Comparison of ENCODE assay signal across 14 mouse cellular contexts in genomic region chr10:83133866-83134570, GRCm38 (mm10).
DNase-seq lines count a peak whose midpoint lies in the region; ATAC-seq and TF ChIP-seq lines count a peak whose summit lies in the region.
"Had no signal": no experiment of that assay in that cellular context is flagged by ENCODE, and none has a peak within 500 bp of the region (broad histone marks: within the 10 kb centered on the region; RNA-seq: fewer than 3 reads in every experiment).

No protein-coding gene starts in this region.

- no peak for TF ChIP-seq CTCF in kidney, adult 2 months (conservative IDR thresholded peaks at IDR 0.05; ENCODE audit: insufficient read depth, insufficient read length, low read depth, low read length)
- TF ChIP-seq CTCF in left cerebral cortex, adult 2 months (IDR thresholded peaks at IDR 0.05), result no peak

- ATAC-seq in midbrain, embryonic 15.5 days (replicated peaks), result 0 out of 2 replicates have a peak, but pooled peaks have one; percentile 34
- ATAC-seq: activated CD4-positive, CD25-positive, alpha-beta regulatory T cell, adult 4 months had no signal

- H3K9ac ChIP-seq in midbrain, embryonic 15.5 days, result no peak overlapping the region

- 0 out of 2 replicates have a peak overlapping the region, but pooled peaks have one; percentile 1 for H3K27ac ChIP-seq in embryonic facial prominence, embryonic 10.5 days (replicated peaks)
- H3K27ac ChIP-seq in midbrain, embryonic 15.5 days, result no peak overlapping the region
- no peak overlapping the region for H3K27ac ChIP-seq in kidney, adult 2 months (ENCODE audit: insufficient read depth, low read depth, low read length)
- no peak overlapping the region for H3K27ac ChIP-seq in left cerebral cortex, adult 2 months
- H3K27ac ChIP-seq: heart, adult 2 months had no signal

- peaks cover 21% of the 10 kb centered on the region for H3K27me3 ChIP-seq in embryonic facial prominence, embryonic 10.5 days (replicated peaks; ENCODE audit: low read depth, poor library complexity, severe bottlenecking)
- H3K27me3 ChIP-seq in midbrain, embryonic 15.5 days (replicated peaks), result no peaks in the 10 kb centered on the region
- no peaks in the 10 kb centered on the region for H3K27me3 ChIP-seq in kidney, adult 2 months (replicated peaks; ENCODE audit: control insufficient read depth, insufficient read depth, low read length)

- WGBS in embryonic facial prominence, embryonic 10.5 days, result 28% methylated on average over 16 of the region's 16 CpGs
- 11% methylated on average over 16 of the region's 16 CpGs for WGBS in midbrain, embryonic 15.5 days
- 73% methylated on average over 16 of the region's 16 CpGs for WGBS in kidney, adult 2 months

- H3K4me2 ChIP-seq in midbrain, embryonic 15.5 days, result no peak overlapping the region

- H3K9me3 ChIP-seq in embryonic facial prominence, embryonic 10.5 days, result no peaks in the 10 kb centered on the region
- H3K9me3 ChIP-seq in midbrain, embryonic 15.5 days, result no peaks in the 10 kb centered on the region

- H3K4me1 ChIP-seq in embryonic facial prominence, embryonic 10.5 days, result peaks cover 72% of the 10 kb centered on the region
- H3K4me1 ChIP-seq in midbrain, embryonic 15.5 days, result peaks cover 25% of the 10 kb centered on the region
- H3K4me1 ChIP-seq in kidney, adult 2 months (ENCODE audit: control insufficient read depth, insufficient read depth, low read length), result no peaks in the 10 kb centered on the region

- no peaks in the 10 kb centered on the region for H3K36me3 ChIP-seq in embryonic facial prominence, embryonic 10.5 days (replicated peaks)
- H3K36me3 ChIP-seq in midbrain, embryonic 15.5 days (replicated peaks), result no peaks in the 10 kb centered on the region
- no peaks in the 10 kb centered on the region for H3K36me3 ChIP-seq in kidney, adult 2 months (ENCODE audit: control insufficient read depth, insufficient read depth, low read length)

- DNase-seq in adrenal gland, postnatal 36 days, result peak; percentile 49 to 55
- no peak for DNase-seq in adrenal gland, adult 8-10 months
- peak; percentile 32 to 37 for DNase-seq in layer of hippocampus, adult 8-10 months (ENCODE audit: low spot score in 2 of 2)
- DNase-seq in layer of hippocampus, postnatal 10 days (ENCODE audit: low spot score in 2 of 2), result no peak
- DNase-seq in embryonic facial prominence, embryonic 10.5 days (ENCODE audit: low spot score), result no peak
- no peak for DNase-seq in kidney, adult 2 months
- no peak for DNase-seq in left cerebral cortex, adult 2 months (ENCODE audit: extremely low spot score in 1 of 2, low spot score in 2 of 2)
- DNase-seq: heart, adult 2 months; heart, postnatal 4 days; kidney, adult 11 months; liver; thymus, adult 2 months had no signal

- intact Hi-C loops in left cerebral cortex, adult 2 months (cut with DNase I), result loop anchor here (5.0 kb wide), 1 partner anchor 48 kb away; no protein-coding TSS in a partner anchor

- TF ChIP-seq POLR2A in kidney, adult 2 months (IDR thresholded peaks at IDR 0.05; ENCODE audit: low read depth, low read length), result no peak

- H3K4me3 ChIP-seq in embryonic facial prominence, embryonic 10.5 days, result no peak overlapping the region
- H3K4me3 ChIP-seq in midbrain, embryonic 15.5 days, result no peak overlapping the region
- no peak overlapping the region for H3K4me3 ChIP-seq in kidney, adult 2 months (ENCODE audit: insufficient read depth, low read depth, low read length)
- H3K4me3 ChIP-seq in left cerebral cortex, adult 2 months, result no peak overlapping the region
- H3K4me3 ChIP-seq: heart, adult 2 months had no signal

Comparison
In these comparisons a context has a peak if more than half of its experiments do, and no peak if none do; other contexts are left out.
1. DNase-seq: peak in adrenal gland, postnatal 36 days (2 of 2) and layer of hippocampus, adult 8-10 months (2 of 2); none in adrenal gland, adult 8-10 months (single experiment), layer of hippocampus, postnatal 10 days (0 of 2), embryonic facial prominence, embryonic 10.5 days (single experiment), kidney, adult 2 months (single experiment) and left cerebral cortex, adult 2 months (0 of 2).